Mouse (Mus musculus): ENCODE results near the gene Caskin1. TPM values are rescaled to one million over a fixed set of nuclear protein-coding genes. Genes with fewer than 3 reads are reported as not detected.
"Not testable (repeated sequence)": the region's sequence is repeated elsewhere in the genome, so short reads cannot be mapped to it uniquely, and the experiment has no call there.

Gene Caskin1
- polyA plus RNA-seq, 1 experiment from 2014 or later, result 25.0 TPM

- Histone ChIP-seq H3K4me1 (peaks cover 14% of the 10 kb centered on the region), H3K36me3 (peaks cover 12% of the 10 kb centered on the region), H3K4me2 (replicated peaks) (peak overlapping the region; percentile 82), H3K27ac (0 out of 2 replicates have a peak overlapping the region, but pooled peaks have one; percentile 23), H3K4me3 (peak overlapping the region; percentile 83)
- not testable (repeated sequence) for H3K9ac ChIP-seq; H3K9me3 ChIP-seq (replicated peaks); H3K27me3 ChIP-seq
- WGBS, result 54% methylated on average over 10 of the region's 10 CpGs
- ATAC-seq (ENCODE audit: low FRiP score), result peak; percentile 53; the same call in 1 of the 2 replicates
Observed at GRCm38 (mm10) chr17:24455523-24456206, 32.7 kb upstream of the Caskin1 start.

- no peaks in the 10 kb centered on the region for H3K4me1 ChIP-seq
- H3K27me3 ChIP-seq, result no peaks in the 10 kb centered on the region
- no peak overlapping the region for H3K4me2 ChIP-seq (replicated peaks)
- no peaks in the 10 kb centered on the region for H3K36me3 ChIP-seq
- WGBS, result 69% methylated on average over 2 of the region's 2 CpGs
- no peak overlapping the region for H3K4me3 ChIP-seq
- no peaks in the 10 kb centered on the region for H3K9me3 ChIP-seq (replicated peaks)
- no peak for ATAC-seq (ENCODE audit: low FRiP score)
- H3K9ac ChIP-seq, result no peak overlapping the region
- H3K27ac ChIP-seq, result no peak overlapping the region
Observed at GRCm38 (mm10) chr17:24461580-24461979, 26.8 kb upstream of the Caskin1 start.

- H3K9me3 ChIP-seq (replicated peaks), result no peaks in the 10 kb centered on the region
- no peak overlapping the region for H3K4me3 ChIP-seq
- no peaks in the 10 kb centered on the region for H3K4me1 ChIP-seq
- H3K36me3 ChIP-seq, result no peaks in the 10 kb centered on the region
- no peak overlapping the region for H3K4me2 ChIP-seq (replicated peaks)
- 94% methylated on average over 1 of the region's 1 CpGs for WGBS
- H3K27ac ChIP-seq, result no peak overlapping the region
- H3K9ac ChIP-seq, result no peak overlapping the region
- no peaks in the 10 kb centered on the region for H3K27me3 ChIP-seq
- ATAC-seq (ENCODE audit: low FRiP score), result no peak
Observed at GRCm38 (mm10) chr17:24462932-24463331, 25.5 kb upstream of the Caskin1 start.

GRCm38 (mm10) chr17:24463374-24464133 lies 24.8 kb upstream of the Caskin1 start:
- H3K36me3 ChIP-seq, result no peaks in the 10 kb centered on the region

GRCm38 (mm10) chr17:24468636-24469246 lies 19.7 kb upstream of the Caskin1 start:
- ATAC-seq (ENCODE audit: low FRiP score), result no peak
- H3K27me3 ChIP-seq, result no peaks in the 10 kb centered on the region
- H3K9me3 ChIP-seq (replicated peaks), result no peaks in the 10 kb centered on the region
- no peak overlapping the region for H3K4me2 ChIP-seq (replicated peaks)
- no peak overlapping the region for H3K9ac ChIP-seq
- H3K4me3 ChIP-seq, result no peak overlapping the region
- H3K4me1 ChIP-seq, result peaks cover 26% of the 10 kb centered on the region
- WGBS, result 93% methylated on average over 5 of the region's 5 CpGs
- peaks cover 6% of the 10 kb centered on the region; the same call in 1 of the 2 replicates for H3K36me3 ChIP-seq
- H3K27ac ChIP-seq, result no peak overlapping the region

More at GRCm38 (mm10) chr17:24463374-24464133, 24.8 kb upstream of the Caskin1 start:
- Histone ChIP-seq H3K9ac (no peak overlapping the region), H3K4me1 (no peaks in the 10 kb centered on the region), H3K4me2 (replicated peaks) (no peak overlapping the region), H3K4me3 (no peak overlapping the region), H3K9me3 (replicated peaks) (no peaks in the 10 kb centered on the region), H3K27me3 (no peaks in the 10 kb centered on the region), H3K27ac (no peak overlapping the region)
- 62% methylated on average over 6 of the region's 6 CpGs for WGBS
- no peak for ATAC-seq (ENCODE audit: low FRiP score)

- no peak; the same call in 1 of the 2 replicates for ATAC-seq (ENCODE audit: low FRiP score)
Observed at GRCm38 (mm10) chr17:24469336-24469909, 19.0 kb upstream of the Caskin1 start.

GRCm38 (mm10) chr17:24469910-24470602 lies 18.3 kb upstream of the Caskin1 start, which contains the start of the genes E4f1 and Pgp:
E4f1 (minus strand) TSS chr17:24470313.
Pgp (plus strand) TSS chr17:24470392.
- Histone ChIP-seq H3K4me3 (peak within 1 kb of the TSS; percentile 90), H3K27ac (peak within 1 kb of the TSS; percentile 88), H3K36me3 (peaks cover 19% of the 10 kb centered on the region), H3K9ac (peak within 1 kb of the TSS; percentile 91), H3K27me3 (no peaks in the 10 kb centered on the region), H3K4me2 (replicated peaks) (peak within 1 kb of the TSS; percentile 93), H3K4me1 (peaks cover 35% of the 10 kb centered on the region), H3K9me3 (replicated peaks) (no peaks in the 10 kb centered on the region)
- under 1% methylated on average over 58 of the region's 75 CpGs for WGBS
- ATAC-seq (ENCODE audit: low FRiP score), result peak; percentile 98

More at GRCm38 (mm10) chr17:24469336-24469909, 19.0 kb upstream of the Caskin1 start:
- H3K27ac ChIP-seq, result peak overlapping the region; percentile 88
- H3K4me1 ChIP-seq, result peaks cover 32% of the 10 kb centered on the region
- no peaks in the 10 kb centered on the region for H3K9me3 ChIP-seq (replicated peaks)
- peak overlapping the region; percentile 91 for H3K9ac ChIP-seq
- H3K4me2 ChIP-seq (replicated peaks), result peak overlapping the region; percentile 93
- peaks cover 13% of the 10 kb centered on the region for H3K36me3 ChIP-seq
- no peaks in the 10 kb centered on the region for H3K27me3 ChIP-seq
- peak overlapping the region; percentile 90 for H3K4me3 ChIP-seq
- 16% methylated on average over 7 of the region's 7 CpGs for WGBS

GRCm38 (mm10) chr17:24470701-24471527 lies 17.5 kb upstream of the Caskin1 start:
- peak overlapping the region; percentile 91 for H3K9ac ChIP-seq
- H3K4me1 ChIP-seq, result peaks cover 35% of the 10 kb centered on the region
- peak; percentile 11 for ATAC-seq (ENCODE audit: low FRiP score)
- H3K4me3 ChIP-seq, result peak overlapping the region; percentile 90
- H3K27ac ChIP-seq, result peak overlapping the region; percentile 88
- H3K27me3 ChIP-seq, result no peaks in the 10 kb centered on the region
- H3K4me2 ChIP-seq (replicated peaks), result peak overlapping the region; percentile 93
- H3K9me3 ChIP-seq (replicated peaks), result no peaks in the 10 kb centered on the region
- WGBS, result 1% methylated on average over 65 of the region's 68 CpGs
- H3K36me3 ChIP-seq, result peaks cover 28% of the 10 kb centered on the region

GRCm38 (mm10) chr17:24472512-24472911 lies 15.9 kb upstream of the Caskin1 start:
- H3K9me3 ChIP-seq (replicated peaks), result no peaks in the 10 kb centered on the region
- ATAC-seq (ENCODE audit: low FRiP score), result no peak
- no peak overlapping the region for H3K27ac ChIP-seq
- H3K4me1 ChIP-seq, result peaks cover 37% of the 10 kb centered on the region
- WGBS, result 87% methylated on average over 4 of the region's 4 CpGs
- H3K36me3 ChIP-seq, result peaks cover 42% of the 10 kb centered on the region
- peak overlapping the region; percentile 91; the same call in 1 of the 2 replicates for H3K9ac ChIP-seq
- H3K4me3 ChIP-seq, result no peak overlapping the region
- H3K27me3 ChIP-seq, result no peaks in the 10 kb centered on the region
- H3K4me2 ChIP-seq (replicated peaks), result peak overlapping the region; percentile 93

- H3K9ac ChIP-seq, result 0 out of 2 replicates have a peak within 1 kb of the TSS, but pooled peaks have one; percentile 9
- H3K4me2 ChIP-seq (replicated peaks), result 0 out of 2 replicates have a peak within 1 kb of the TSS, but pooled peaks have one; percentile 8
- no peak for ATAC-seq (ENCODE audit: low FRiP score)
- WGBS, result 72% methylated on average over 6 of the region's 6 CpGs
- no peaks in the 10 kb centered on the region for H3K27me3 ChIP-seq
- peak within 1 kb of the TSS; percentile 23; the same call in 1 of the 2 replicates for H3K27ac ChIP-seq
- no peaks in the 10 kb centered on the region for H3K9me3 ChIP-seq (replicated peaks)
- H3K4me1 ChIP-seq, result peaks cover 47% of the 10 kb centered on the region
- no peak within 1 kb of the TSS for H3K4me3 ChIP-seq
- H3K36me3 ChIP-seq, result peaks cover 44% of the 10 kb centered on the region
Observed at GRCm38 (mm10) chr17:24473612-24474275, 14.7 kb upstream of the Caskin1 start, which contains the start of gene Bricd5. Bricd5 (plus strand) TSS chr17:24473884.

Data from hindbrain, embryonic 12.5 days (tissue).